Mouse (Mus musculus) layer of hippocampus, postnatal 36 days (tissue): ENCODE data around the gene Tubb3. TPM values are rescaled to one million over a fixed set of nuclear protein-coding genes. Genes with fewer than 3 reads are reported as not detected.
"Not testable (repeated sequence)": the region's sequence is repeated elsewhere in the genome, so short reads cannot be mapped to it uniquely, and the experiment has no call there.

Experiments used
- DNase-seq, 2 experiments: peaks; one replicate each; pipeline ENCODE4 v3.0.0; 2022
- total RNA-seq, 2 experiments: library from RNA; stranded (reverse); gene quantifications; 2 replicates each; pipeline ENCODE4 v1.2.3; 2021

The Tubb3 gene
- total RNA-seq, 2 experiments from 2014 or later = 290 to 324 TPM

DNA sequence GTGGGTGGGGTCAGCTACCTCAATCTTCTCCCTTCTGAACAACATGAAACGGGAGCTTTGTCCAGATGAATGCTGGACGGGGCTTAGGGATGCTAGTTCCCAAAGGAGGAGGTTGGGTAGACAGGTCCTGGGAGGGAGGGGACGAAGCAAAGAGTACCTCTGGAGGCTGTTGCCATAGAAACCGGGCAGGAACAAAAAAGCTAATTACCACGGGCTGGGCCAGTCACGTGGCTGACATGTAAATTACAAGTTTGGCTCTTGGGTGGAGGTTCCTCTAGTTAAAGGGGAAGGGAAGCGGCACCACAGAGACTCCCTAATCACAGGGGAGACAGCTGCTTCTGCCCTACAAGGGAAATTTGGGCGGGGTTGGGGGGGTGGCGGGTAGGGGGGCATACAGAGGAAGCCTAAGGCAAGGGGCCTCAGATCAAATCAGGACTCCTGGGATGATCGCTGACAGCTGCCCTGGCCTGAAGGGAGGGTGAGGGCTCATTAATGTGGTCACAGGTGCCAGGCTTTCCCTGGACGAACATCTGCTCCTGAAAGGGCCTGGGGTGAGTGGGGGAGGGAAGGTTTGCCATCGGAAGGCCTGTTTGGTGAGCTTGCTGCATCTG, 1.4 kb downstream of the Tubb3 start:
- DNase-seq = peak; percentile 72 to 73

DNA sequence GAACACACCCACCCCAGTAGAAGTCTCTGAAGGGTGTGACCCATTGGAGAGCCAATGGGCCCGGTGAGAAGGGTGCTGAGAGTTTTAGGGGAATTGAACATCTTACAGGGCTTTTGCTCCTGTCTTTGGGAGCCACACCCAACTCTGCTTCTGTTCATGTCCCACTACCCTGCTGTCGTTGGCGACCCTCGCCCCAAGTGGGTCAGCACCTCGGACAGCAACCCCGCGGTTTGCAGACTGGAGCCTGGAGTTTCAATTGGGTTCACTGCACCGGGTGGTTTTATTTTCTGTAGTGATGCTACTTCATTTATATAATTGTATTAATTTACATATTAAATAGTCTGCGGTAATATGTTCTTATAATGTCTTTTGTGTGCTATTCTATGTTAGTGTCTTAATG, 3.0 kb downstream of the Tubb3 start:
- no peak for DNase-seq

DNA sequence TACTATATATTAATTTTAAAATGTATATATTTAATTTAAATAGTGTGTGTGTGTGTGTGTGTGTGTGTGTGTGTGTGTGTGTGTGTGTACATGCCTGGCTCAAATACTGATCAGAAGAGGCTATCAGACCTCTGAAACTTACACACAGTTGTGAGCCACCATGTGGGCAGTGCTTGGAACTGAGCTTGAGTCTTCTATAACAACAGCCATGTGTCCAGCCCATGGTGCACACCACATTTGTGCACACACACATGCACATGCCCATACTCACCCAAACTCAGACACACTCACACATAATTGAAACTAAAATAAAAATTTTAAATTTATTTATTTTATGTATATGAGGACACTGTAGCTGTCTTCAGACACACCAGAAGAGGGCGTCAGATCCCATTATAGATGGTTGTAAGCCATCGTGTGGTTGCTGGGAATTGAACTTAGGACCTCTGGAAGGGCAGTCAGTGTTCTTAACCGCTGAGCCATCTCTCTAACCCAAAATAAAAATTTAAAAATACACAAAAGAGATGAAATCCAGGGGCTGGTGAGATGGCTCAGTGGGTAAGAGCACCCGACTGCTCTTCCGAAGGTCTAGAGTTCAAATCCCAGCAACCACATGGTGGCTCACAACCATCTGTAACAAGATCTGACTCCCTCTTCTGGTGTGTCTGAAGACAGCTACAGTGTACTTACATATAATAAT, 3.9 kb downstream of the Tubb3 start:
- not testable (repeated sequence) for DNase-seq

DNA sequence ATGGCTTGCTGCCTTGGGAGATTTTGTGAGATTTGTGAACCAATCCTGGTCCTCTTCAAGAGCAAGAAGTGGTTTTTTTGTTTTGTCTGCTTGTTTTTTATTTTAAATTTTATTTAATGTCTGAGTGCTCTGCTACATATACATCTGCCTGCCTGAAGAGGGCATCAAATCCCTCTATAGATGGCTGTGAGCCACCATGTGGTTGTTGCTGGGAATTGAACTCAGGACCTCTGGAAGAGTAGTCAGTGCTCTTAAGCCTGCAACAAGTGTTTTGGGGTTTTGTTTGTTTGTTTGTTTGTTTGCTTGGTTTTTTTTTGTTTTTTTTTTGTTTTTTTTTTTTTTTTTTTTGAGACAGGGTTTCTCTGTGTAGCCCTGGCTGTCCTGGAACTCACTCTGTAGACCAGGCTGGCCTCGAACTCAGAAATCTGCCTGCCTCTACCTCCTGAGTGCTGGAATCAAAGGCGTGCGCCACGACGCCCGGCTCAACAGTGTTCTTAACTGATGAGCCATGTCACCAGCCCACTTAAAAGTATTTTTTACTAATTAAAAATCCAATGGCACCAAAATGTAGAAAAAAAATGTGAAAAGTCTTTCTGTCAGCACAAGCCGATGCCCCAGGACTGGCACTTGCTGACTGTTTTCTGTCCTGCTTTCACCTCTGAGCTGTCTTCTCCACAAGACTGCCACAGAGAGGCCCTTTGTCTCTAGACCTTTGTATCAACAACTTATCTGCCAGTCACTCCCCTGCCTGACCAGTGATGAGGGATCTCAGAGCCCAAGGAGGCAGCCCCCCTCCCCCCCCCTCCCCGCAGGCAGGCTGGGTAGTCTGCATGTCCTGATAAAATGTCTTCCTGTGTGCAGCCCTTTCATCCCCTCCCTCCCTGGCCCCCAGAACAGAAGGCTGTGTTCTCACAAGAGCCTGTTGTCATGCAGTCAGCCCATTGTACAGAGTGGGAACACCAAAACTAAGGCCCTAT, 5.0 kb downstream of the Tubb3 start:
- no peak for DNase-seq

DNA sequence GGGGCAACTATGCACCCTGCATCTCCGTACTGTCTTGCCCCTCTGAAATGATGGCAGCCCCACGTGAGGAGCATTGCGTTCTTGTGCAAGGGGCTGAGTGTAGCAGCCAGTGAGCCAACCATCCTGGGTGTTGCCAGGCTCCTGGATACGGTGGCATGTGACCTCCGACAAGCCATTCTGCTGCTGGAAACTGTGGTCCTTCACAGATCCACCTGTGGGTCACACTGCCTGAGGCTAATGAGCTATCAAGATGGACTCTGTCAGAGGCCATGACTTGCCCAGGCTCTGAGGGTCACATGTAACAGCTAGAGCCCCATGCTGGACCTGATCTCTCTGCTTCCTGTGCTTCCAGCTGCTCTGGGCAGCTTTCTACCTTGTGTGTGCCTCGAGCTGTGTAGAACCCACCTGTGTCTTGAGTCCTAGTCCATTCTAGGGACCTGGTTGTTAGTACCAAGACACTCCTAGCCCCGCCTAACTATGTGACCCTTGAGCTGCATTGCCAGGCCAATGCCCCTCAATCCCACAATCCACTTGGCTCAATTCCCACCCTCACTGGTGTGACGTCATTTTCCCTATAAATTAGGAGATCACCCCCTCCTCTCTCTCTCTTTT, 5.8 kb downstream of the Tubb3 start:
- DNase-seq = no peak

DNA sequence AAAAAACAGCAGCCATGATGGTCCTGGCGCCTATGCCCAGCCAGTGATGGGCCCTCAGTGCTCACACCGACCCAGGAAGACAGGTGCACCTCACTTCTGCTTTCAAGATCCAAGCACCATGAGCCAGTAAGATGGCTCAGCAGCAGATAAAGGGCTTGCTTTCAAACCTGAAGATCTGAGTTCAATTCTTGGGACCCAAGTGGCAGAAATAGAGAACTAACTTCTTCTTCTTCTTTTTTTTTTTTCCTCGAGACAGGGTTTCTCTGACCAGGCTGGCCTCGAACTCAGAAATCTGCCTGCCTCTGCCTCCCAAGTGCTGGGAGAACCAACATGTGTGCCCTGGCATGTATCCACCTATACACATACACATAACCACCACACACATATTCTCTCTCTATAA, 8.5 kb downstream of the Tubb3 start:
- no peak for DNase-seq

DNA sequence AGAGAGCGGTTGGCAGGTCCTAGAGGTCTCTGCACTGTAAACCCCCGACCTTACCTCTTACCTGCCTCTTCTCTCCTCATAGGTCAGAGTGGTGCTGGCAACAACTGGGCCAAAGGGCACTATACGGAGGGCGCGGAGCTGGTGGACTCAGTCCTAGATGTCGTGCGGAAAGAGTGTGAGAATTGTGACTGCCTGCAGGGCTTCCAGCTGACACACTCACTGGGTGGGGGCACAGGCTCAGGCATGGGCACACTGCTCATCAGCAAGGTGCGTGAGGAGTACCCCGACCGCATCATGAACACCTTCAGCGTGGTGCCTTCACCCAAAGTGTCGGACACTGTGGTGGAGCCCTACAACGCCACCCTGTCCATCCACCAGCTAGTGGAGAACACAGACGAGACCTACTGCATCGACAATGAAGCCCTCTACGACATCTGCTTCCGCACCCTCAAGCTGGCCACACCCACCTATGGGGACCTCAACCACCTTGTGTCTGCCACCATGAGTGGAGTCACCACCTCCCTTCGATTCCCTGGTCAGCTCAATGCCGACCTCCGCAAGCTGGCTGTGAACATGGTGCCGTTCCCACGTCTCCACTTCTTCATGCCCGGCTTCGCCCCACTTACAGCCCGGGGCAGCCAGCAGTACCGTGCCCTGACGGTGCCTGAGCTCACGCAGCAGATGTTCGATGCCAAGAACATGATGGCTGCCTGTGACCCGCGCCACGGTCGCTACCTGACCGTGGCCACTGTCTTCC, 9.5 kb downstream of the Tubb3 start:
- DNase-seq = no peak

DNA sequence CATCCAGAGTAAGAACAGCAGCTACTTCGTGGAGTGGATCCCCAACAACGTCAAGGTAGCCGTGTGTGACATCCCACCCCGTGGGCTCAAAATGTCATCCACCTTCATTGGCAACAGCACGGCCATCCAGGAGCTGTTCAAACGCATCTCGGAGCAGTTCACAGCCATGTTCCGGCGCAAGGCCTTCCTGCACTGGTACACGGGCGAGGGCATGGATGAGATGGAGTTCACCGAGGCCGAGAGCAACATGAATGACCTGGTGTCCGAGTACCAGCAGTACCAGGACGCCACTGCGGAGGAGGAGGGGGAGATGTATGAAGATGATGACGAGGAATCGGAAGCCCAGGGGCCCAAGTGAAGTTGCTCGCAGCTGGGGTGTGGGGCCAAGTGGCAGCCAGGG, 10.1 kb downstream of the Tubb3 start:
- DNase-seq = no peak

DNA sequence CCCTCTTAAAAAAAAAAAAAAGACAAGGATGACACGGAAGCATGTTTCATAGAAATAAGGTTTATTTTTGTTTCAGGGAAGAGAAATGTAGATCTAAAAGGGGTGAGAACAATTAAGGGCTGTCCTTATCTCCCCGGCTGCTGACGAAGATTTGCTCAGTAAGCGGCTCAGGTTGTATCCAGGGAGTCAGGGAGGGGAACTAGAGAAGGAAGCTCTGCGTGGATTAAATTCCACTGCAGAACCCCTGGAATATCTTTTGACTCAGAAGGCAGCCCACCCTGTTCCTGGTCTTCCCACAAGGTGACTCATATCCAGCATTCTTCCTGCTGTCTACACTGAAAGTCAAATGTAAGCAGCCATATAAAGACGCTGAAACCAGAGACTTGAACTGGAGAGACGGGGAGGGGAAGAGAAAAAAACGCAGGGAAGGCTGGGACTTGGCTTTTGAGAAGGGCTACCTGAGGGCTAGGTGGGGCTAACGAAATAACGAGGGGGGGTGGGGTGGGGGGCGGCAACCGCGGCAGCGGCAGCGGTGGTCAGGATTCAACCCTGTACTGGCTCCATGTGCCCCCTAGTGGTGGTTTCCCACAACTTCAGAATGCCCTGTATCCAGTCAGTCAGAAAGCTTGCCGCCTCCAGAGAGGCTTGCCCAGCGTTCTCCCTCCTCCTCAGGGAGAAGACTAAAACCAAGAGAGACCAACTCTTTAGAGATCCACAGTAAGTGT, 11.0 kb downstream of the Tubb3 start:
- DNase-seq = peak in 1 of 2 experiments; percentile 70

DNA sequence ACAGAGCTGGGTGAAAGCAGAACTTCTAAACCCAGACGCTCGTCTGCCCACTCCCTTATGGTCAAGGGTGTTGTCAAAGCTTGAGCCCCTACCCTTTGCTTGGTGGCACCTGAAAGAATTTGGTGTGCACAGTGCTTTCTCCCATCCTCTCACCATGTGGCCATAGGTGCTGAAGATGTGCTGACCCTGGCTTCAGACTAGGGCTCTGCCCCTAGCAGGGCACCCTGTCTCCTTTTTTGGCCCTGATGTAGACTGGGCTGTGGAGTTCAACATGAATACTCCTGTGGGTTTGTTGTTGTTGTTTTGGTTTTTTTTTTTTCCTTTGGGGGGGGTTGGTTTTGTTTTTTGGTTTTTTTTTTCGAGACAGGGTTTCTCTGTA, 11.5 kb downstream of the Tubb3 start:
- DNase-seq = no peak

DNA sequence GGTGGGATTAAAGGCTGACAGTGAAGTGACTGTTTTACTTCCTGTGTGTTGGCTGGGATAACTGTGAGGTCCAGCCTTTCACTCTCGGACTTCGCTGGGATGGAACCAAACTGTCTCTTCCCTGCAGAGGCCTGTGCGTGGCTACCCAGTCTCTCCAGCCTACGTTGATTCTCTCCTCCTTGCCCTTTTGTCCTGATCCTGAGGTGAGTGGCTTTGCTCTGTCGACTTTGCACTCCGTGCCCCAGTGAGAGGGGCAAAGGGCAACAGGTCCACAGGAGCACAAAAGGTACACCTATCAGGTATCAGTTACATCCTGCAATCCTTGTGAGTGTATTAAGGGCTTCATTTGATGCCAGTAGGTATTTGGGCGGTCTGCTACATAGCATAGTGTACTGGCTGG, 12.2 kb downstream of the Tubb3 start, which contains the start of gene Def8:
Gene Def8 (plus strand): TSS at position 87 of the 400 bp plus-strand sequence.
- DNase-seq = no peak

DNA sequence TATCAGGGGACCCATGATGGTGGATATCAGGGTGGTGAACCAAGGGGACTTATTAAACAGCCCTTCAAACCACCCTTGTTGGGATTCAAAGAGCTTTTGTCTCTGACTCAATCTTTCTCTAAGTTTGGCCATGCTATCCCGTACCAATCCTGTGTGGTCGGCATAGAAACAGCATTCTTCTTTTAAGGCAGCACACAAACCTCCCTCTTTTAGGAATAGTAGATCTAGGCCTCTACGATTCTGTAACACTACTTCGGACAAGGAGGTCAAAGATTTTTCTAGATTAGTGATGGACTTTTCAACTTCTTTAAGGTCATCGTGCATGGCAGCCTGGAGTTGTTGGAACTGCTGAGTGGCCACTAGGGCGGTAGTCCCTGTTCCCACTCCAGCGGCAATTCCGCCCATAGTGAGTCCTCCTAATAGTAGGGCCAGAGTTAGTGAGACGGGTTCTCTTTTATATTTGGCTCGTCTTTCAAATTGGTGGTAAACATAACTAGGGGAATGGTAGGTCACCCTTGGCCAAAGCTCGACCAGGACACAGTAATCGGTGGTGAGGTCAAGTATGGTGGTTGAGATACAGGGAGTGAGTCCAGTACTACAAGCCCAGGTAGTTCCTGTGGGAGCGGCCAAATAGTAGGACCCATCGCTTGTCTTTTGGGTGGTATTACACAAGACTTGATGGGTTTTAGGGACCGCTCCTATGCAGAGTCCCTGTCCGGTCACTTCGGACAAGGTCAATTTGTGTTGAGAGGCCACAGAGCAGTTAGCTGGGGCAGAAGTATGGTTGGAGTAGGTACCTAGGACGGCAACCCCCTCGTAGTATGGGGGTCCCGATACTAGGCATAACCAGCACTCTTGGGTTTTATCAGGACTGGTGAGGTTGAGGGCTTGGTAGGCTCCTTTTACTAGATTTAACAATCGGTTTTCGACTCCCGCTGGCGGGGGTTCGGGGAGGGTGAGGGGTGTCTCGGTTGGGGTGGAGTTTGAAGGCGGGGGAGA, 15.6 kb downstream of the Tubb3 start:
- no peak for DNase-seq

DNA sequence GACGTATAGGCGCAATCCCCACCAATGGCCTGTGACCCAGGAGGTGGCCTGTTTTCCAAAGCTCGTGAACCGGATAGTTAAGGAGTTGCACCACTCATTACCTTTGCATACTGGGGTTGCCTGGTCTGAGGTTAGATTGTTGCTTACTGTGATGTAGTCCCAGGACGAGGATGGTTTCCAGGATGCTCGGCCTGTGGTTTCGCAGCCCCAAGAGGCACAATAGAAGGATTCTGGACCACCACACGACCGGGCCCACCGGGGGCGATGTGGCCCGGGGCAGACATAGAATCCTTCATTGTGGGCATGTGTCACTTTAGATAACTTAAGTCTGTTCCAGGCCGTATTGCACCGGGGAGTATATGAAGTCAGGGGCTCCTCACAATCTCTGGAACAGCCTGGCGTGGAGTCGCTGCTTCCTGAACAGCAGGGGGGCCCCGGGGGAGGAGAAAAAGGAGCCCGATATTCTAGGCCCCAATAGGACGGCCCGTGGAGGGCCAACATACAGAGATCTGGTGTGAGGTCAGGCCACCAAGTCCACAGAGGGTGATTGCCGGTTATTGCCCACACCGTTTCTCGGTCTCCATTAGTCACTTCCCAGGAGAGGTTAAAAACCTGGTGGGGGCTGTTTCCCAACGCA, 16.5 kb downstream of the Tubb3 start:
- DNase-seq = no peak

DNA sequence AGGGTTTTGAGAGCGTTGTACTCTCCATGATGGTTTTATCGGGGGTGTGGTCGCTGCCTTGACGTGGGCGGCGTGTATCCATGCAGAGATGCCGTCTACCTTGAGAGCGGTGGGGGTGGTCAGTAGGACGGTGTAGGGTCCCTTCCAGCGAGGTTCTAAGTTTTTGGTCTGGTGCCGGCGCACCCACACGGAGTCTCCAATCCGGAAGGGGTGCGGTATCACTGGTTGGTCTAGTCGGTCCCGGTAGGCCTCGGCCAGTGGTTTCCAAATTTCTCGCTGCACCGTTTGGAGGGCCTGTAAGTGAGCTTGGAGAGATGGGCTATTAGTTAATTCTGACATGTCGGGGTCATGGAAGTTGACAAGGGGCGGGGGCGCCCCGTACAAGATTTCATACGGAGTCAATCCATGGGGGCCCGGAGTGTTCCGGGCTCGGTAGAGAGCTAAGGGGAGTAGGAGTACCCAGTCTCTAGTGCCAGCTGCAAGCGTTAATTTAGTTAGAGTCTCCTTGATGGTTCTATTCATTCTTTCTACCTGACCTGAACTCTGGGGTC, 17.2 kb downstream of the Tubb3 start:
- no peak for DNase-seq

DNA sequence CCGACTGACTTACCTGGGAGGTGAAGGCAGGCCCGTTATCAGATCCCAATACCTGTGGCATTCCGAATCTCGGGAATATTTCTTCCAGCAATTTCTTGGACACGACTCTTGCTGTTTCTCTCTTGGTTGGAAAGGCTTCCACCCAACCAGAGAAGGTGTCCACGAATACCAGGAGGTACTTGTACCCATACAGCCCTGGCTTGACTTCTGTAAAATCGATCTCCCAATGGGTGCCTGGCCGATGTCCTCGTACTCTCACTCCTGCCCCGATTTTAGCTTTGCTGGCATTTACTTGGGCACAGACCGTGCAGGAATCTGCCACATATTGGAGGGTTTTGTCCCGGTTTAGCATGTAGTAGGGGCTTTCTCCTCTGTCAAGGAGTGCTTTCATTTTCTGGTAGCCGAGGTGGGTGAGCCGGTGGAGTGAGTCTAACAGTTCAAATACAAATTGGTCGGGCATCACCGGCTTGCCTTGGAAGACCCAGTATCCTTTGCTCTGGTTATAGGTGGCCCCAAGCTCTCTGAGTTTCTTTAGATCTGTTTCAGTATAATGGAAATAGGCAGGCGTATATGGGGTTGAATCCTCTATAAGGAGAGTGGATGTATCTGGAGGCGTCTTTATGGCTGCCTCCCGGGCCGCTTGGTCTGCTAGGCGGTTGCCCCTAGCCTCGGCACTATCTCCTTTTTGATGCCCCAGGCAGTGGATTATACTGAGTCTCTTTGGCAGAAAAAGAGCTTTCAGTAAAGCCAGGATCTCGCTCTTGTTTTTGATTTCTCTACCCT, 17.9 kb downstream of the Tubb3 start:
- no peak for DNase-seq

DNA sequence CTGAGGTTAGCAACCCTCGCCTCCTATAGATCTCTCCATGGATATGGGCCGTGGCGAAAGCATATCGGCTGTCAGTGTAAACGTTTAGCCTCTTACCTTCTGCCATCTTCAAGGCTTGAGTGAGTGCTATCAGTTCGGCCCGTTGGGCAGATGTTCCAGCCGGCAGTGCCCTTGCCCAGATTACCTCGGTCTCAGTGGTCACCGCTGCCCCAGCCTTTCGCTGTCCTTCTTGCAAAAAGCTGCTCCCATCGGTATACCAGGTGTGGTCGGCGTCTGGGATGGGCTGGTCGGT, 18.4 kb downstream of the Tubb3 start:
- DNase-seq = not testable (repeated sequence)

DNA sequence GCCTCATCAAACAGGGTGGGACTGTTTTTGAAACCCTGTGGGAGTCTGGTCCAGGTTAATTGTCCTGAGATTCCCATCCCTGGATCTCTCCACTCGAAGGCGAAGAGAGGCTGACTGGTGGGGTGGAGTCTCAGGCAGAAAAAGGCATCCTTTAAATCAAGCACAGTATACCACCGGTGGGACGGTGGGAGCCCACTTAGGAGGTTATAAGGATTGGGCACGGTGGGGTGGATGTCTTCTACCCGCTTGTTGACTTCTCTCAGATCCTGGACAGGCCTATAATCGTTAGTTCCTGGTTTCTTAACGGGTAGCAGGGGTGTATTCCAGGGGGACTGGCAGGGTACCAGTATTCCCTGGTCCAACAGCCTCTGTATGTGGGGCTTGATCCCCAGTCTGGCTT, 19.7 kb downstream of the Tubb3 start:
- not testable (repeated sequence) for DNase-seq

DNA sequence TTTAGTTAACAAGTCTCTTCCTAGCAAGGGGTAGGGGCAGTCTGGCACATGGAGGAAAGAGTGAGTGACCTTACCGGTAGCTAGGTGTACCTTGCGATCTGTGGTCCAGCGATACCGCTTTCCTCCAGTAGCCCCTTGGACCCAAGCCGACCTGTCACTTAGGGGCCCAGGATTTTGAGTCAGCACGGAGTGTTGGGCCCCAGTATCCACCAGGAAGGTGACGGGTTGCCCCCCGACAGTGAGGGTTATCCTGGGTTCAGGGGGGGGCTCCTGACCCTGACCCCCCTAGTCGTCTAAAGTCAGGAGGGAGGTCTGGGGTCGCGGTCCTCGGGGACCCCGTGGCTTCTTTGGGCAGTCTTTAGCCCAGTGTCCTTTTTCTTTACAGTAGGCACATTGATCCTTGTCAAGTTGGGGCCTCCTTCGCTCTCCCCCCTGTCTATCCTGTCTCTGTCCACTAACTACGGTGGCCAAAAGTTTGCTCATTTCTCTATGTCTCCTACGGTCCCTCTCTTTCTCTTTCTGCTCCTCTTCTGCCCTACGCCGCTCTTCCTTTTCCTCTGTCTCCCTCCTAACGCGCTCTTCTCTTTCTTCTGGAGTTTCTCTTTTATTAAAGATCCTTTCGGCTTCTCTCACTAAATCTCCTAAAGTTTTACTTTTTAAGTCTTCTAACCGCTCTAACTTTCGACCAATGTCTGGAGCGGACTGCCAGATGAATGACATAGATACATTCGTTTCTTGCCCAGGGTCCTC, 20.6 kb downstream of the Tubb3 start:
- no peak for DNase-seq
